Mouse (Mus musculus): ENCODE measurements at regions not wholly inside any gene's neighbourhood (a gene's known extent, or its start where the extent isn't known, plus 50 kb on each side); places are given as distances from the start of the nearest gene placed in this dataset.
A peak's percentile ranks its signal among the peaks of the same experiment; 100 is the strongest.
"Not testable (repeated sequence)": the region's sequence is repeated elsewhere in the genome, so short reads cannot be mapped to it uniquely, and the experiment has no call there.

- no peak for DNase-seq (ENCODE audit: inconsistent age in 2 of 2, low spot score in 1 of 2)
These were observed 327.0 kb upstream of the Akr1e1 start for GRCm38 (mm10) chr13:4935940-4936339.

GRCm38 (mm10) chr13:4939849-4940248 is 330.9 kb upstream of the Akr1e1 start:
- no peak for DNase-seq (ENCODE audit: inconsistent age in 2 of 2, low spot score in 1 of 2)

GRCm38 (mm10) chr13:4942490-4942889 is 333.5 kb upstream of the Akr1e1 start:
- peak; percentile 33 to 68 for DNase-seq (ENCODE audit: inconsistent age in 2 of 2, low spot score in 1 of 2)

GRCm38 (mm10) chr13:4943046-4943445 is 334.1 kb upstream of the Akr1e1 start:
- DNase-seq (ENCODE audit: inconsistent age in 2 of 2, low spot score in 1 of 2) = peak in 1 of 2 experiments; percentile 26

- DNase-seq (ENCODE audit: inconsistent age in 2 of 2, low spot score in 1 of 2) = no peak
These were observed 346.4 kb upstream of the Akr1e1 start for GRCm38 (mm10) chr13:4955384-4955783.

- DNase-seq (ENCODE audit: inconsistent age in 2 of 2, low spot score in 1 of 2) = no peak
These were observed 355.9 kb upstream of the Akr1e1 start for GRCm38 (mm10) chr13:4964824-4965223.

- DNase-seq (ENCODE audit: inconsistent age in 2 of 2, low spot score in 1 of 2) = no peak
These were observed 361.3 kb upstream of the Akr1e1 start for GRCm38 (mm10) chr13:4970081-4970892.

- no peak for DNase-seq (ENCODE audit: inconsistent age in 2 of 2, low spot score in 1 of 2)
These were observed 362.6 kb upstream of the Akr1e1 start for GRCm38 (mm10) chr13:4971472-4972067.

GRCm38 (mm10) chr13:4992876-4993275 is 383.9 kb upstream of the Akr1e1 start:
- no peak for DNase-seq (ENCODE audit: inconsistent age in 2 of 2, low spot score in 1 of 2)

- DNase-seq (ENCODE audit: inconsistent age in 2 of 2, low spot score in 1 of 2) = no peak
These were observed 399.3 kb upstream of the Akr1e1 start for GRCm38 (mm10) chr13:5008296-5008695.

GRCm38 (mm10) chr13:5022439-5022838 is 413.5 kb upstream of the Akr1e1 start:
- no peak for DNase-seq (ENCODE audit: inconsistent age in 2 of 2, low spot score in 1 of 2)

GRCm38 (mm10) chr13:5059859-5060258 is 450.9 kb upstream of the Akr1e1 start:
- DNase-seq (ENCODE audit: inconsistent age in 2 of 2, low spot score in 1 of 2) = no peak

GRCm38 (mm10) chr13:5060462-5060861 is 451.5 kb upstream of the Akr1e1 start:
- DNase-seq (ENCODE audit: inconsistent age in 2 of 2, low spot score in 1 of 2) = no peak

GRCm38 (mm10) chr13:5107454-5107853 is 498.5 kb upstream of the Akr1e1 start:
- DNase-seq (ENCODE audit: inconsistent age in 2 of 2, low spot score in 1 of 2) = no peak

GRCm38 (mm10) chr13:5154911-5155310 is 545.9 kb upstream of the Akr1e1 start:
- DNase-seq (ENCODE audit: inconsistent age in 2 of 2, low spot score in 1 of 2) = no peak

- DNase-seq (ENCODE audit: inconsistent age in 2 of 2, low spot score in 1 of 2) = peak; percentile 11 to 63
These were observed 551.1 kb upstream of the Akr1e1 start for GRCm38 (mm10) chr13:5159765-5160684.

GRCm38 (mm10) chr13:5166716-5167115 is 557.7 kb upstream of the Akr1e1 start:
- peak; percentile 32 to 70 for DNase-seq (ENCODE audit: inconsistent age in 2 of 2, low spot score in 1 of 2)

GRCm38 (mm10) chr13:5178996-5179395 is 570.0 kb upstream of the Akr1e1 start:
- no peak for DNase-seq (ENCODE audit: inconsistent age in 2 of 2, low spot score in 1 of 2)

GRCm38 (mm10) chr13:5179552-5179951 is 570.6 kb upstream of the Akr1e1 start:
- no peak for DNase-seq (ENCODE audit: inconsistent age in 2 of 2, low spot score in 1 of 2)

- DNase-seq (ENCODE audit: inconsistent age in 2 of 2, low spot score in 1 of 2) = not testable (repeated sequence)
These were observed 576.3 kb upstream of the Akr1e1 start for GRCm38 (mm10) chr13:5185237-5185800.

- DNase-seq (ENCODE audit: inconsistent age in 2 of 2, low spot score in 1 of 2) = no peak
These were observed 593.8 kb upstream of the Akr1e1 start for GRCm38 (mm10) chr13:5202736-5203135.
